9 mouse cellular contexts compared by ENCODE assay signal in the genomic region with DNA sequence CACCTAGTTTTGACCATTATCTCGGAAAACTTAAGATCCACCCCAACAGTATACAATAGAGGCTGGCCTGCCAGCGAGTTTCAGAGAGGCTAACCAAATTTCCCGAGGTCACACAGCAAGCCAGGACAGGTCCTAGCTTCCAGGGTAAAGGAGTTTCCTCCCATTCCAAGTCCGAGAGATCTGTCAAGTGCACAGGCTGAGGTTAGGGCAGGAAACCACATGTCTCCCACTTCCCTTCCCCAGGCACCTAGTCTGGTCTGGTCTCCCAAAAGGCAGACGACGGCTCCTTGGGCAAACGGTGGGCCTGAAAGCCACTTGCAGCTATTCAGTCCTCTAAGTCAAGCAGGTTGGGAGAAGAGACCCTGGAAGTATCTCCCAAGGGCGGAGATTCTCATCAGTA. TPM values are rescaled to one million over a fixed set of nuclear protein-coding genes. Genes with fewer than 3 reads are reported as not detected.
DNase-seq lines count a peak whose midpoint lies in the region; ATAC-seq and TF ChIP-seq lines count a peak whose summit lies in the region.
"Had no signal": no experiment of that assay in that cellular context is flagged by ENCODE, and none has a peak within 500 bp of the region (broad histone marks: within the 10 kb centered on the region; RNA-seq: fewer than 3 reads in every experiment).

No protein-coding gene starts in this region.

- 42% methylated on average over 8 of the region's 8 CpGs for WGBS in heart, embryonic 12.5 days
- 68% methylated on average over 8 of the region's 8 CpGs for WGBS in midbrain, postnatal 0 days

- peak overlapping the region; percentile 90 for H3K9ac ChIP-seq in heart, embryonic 12.5 days
- H3K9ac ChIP-seq in midbrain, postnatal 0 days (replicated peaks; ENCODE audit: low read length, poor library complexity, severe bottlenecking), result 0 out of 2 replicates have a peak overlapping the region, but pooled peaks have one; percentile 13

- H3K27ac ChIP-seq in heart, embryonic 12.5 days (ENCODE audit: poor library complexity, severe bottlenecking), result peak overlapping the region; percentile 89
- H3K27ac ChIP-seq in midbrain, postnatal 0 days (ENCODE audit: low read depth, low read length), result no peak overlapping the region
- H3K27ac ChIP-seq: macrophage had no signal

- H3K9me3 ChIP-seq in heart, embryonic 12.5 days (replicated peaks), result no peaks in the 10 kb centered on the region
- no peaks in the 10 kb centered on the region for H3K9me3 ChIP-seq in midbrain, postnatal 0 days (ENCODE audit: low read length)

- peaks cover 36% of the 10 kb centered on the region for H3K4me1 ChIP-seq in heart, embryonic 12.5 days (replicated peaks)
- peaks cover 9% of the 10 kb centered on the region for H3K4me1 ChIP-seq in midbrain, postnatal 0 days (ENCODE audit: insufficient read depth, low read length)

- TF ChIP-seq CTCF in midbrain, postnatal 0 days (IDR thresholded peaks at IDR 0.05), result no peak

- peaks cover 18% of the 10 kb centered on the region for H3K36me3 ChIP-seq in heart, embryonic 12.5 days
- H3K36me3 ChIP-seq in midbrain, postnatal 0 days (ENCODE audit: insufficient read depth, low read length), result no peaks in the 10 kb centered on the region

- H3K4me3 ChIP-seq in heart, embryonic 12.5 days, result peak overlapping the region; percentile 88
- peak overlapping the region; percentile 81 for H3K4me3 ChIP-seq in midbrain, postnatal 0 days (ENCODE audit: low read depth, low read length)

- H3K27me3 ChIP-seq in heart, embryonic 12.5 days (replicated peaks), result no peaks in the 10 kb centered on the region
- H3K27me3 ChIP-seq in midbrain, postnatal 0 days (ENCODE audit: insufficient read depth, low read length), result no peaks in the 10 kb centered on the region

- H3K4me2 ChIP-seq in heart, embryonic 12.5 days, result peak overlapping the region; percentile 94
- peak overlapping the region; percentile 86 for H3K4me2 ChIP-seq in midbrain, postnatal 0 days (ENCODE audit: low read depth, low read length, poor library complexity, severe bottlenecking)

- no peak for ATAC-seq in heart, embryonic 12.5 days (ENCODE audit: insufficient number of reproducible peaks, low FRiP score)
- no peak for ATAC-seq in midbrain, postnatal 0 days (ENCODE audit: low FRiP score)

- peak; percentile 32 for DNase-seq in gastrocnemius, adult 18-20 months (ENCODE audit: low spot score)
- DNase-seq in gastrocnemius, adult 8-10 months (ENCODE audit: low spot score in 2 of 2), result no peak
- DNase-seq in kidney, postnatal 14 days, result peak; percentile 41
- no peak for DNase-seq in midbrain, postnatal 0 days (ENCODE audit: low spot score)
- DNase-seq in adrenal gland, postnatal 4 days (ENCODE audit: low spot score in 2 of 2), result no peak
- DNase-seq in adrenal gland, postnatal 36 days, result no peak
- DNase-seq in spleen, adult 12 weeks (ENCODE audit: low spot score), result no peak

RNA-seq across cellular contexts. Expression of a gene that starts 1.5 kb away (rescaled TPM):
- total RNA-seq in gastrocnemius, adult 18-20 months (2021), result 100 to 1,000 TPM; 261 to 262 TPM
- total RNA-seq in gastrocnemius, adult 8-10 months (2022), result 100 to 1,000 TPM; 208 to 326 (median 241) TPM
- 27.6 and 29.8 TPM in 2 replicates for polyA plus RNA-seq in heart, embryonic 12.5 days (2016; fragmentation: Nextera tagmentation; extraction: Ambion mirVana)
- 14.8 and 14.9 TPM in 2 replicates for total RNA-seq in midbrain, postnatal 0 days (2014; rRNA removed)
- polyA plus RNA-seq in midbrain, postnatal 0 days (2015; fragmentation: Nextera tagmentation; extraction: Ambion mirVana), result 11.2 and 11.9 TPM in 2 replicates
- total RNA-seq in adrenal gland, postnatal 4 days (2021), result 10 to 100 TPM; 23.0 TPM
- total RNA-seq in adrenal gland, postnatal 36 days (2021), result 10 to 100 TPM; 16.2 to 17.4 TPM

RNA-seq across cellular contexts. Expression of a gene that starts 10.8 kb away (rescaled TPM):
- total RNA-seq in gastrocnemius, adult 18-20 months (2021), result 100 to 1,000 TPM; 145 to 151 TPM
- total RNA-seq in gastrocnemius, adult 8-10 months (2022), result 100 to 1,000 TPM; 149 to 173 (median 155) TPM
- 490 and 502 TPM in 2 replicates for polyA plus RNA-seq in heart, embryonic 12.5 days (2016; fragmentation: Nextera tagmentation; extraction: Ambion mirVana)
- total RNA-seq in midbrain, postnatal 0 days (2014; rRNA removed), result 228 and 273 TPM in 2 replicates
- 313 and 326 TPM in 2 replicates for polyA plus RNA-seq in midbrain, postnatal 0 days (2015; fragmentation: Nextera tagmentation; extraction: Ambion mirVana)
- 100 to 1,000 TPM; 199 to 213 TPM for total RNA-seq in adrenal gland, postnatal 4 days (2021)
- 100 to 1,000 TPM; 226 to 241 TPM for total RNA-seq in adrenal gland, postnatal 36 days (2021)

RNA-seq across cellular contexts. Expression of a gene that starts 23.0 kb away (rescaled TPM):
- total RNA-seq in gastrocnemius, adult 18-20 months (2021), result 1 to 10 TPM; 4.1 to 4.2 TPM
- 1 to 10 TPM; 3.8 to 8.0 (median 4.9) TPM for total RNA-seq in gastrocnemius, adult 8-10 months (2022)
- 8.5 and 8.6 TPM in 2 replicates for polyA plus RNA-seq in heart, embryonic 12.5 days (2016; fragmentation: Nextera tagmentation; extraction: Ambion mirVana)
- 14.9 and 20.5 TPM in 2 replicates for total RNA-seq in midbrain, postnatal 0 days (2014; rRNA removed)
- polyA plus RNA-seq in midbrain, postnatal 0 days (2015; fragmentation: Nextera tagmentation; extraction: Ambion mirVana), result 21.9 and 26.9 TPM in 2 replicates
- total RNA-seq in adrenal gland, postnatal 4 days (2021), result 10 to 100 TPM; 16.1 to 16.8 TPM
- 10 to 100 TPM; 11.8 to 13.2 TPM for total RNA-seq in adrenal gland, postnatal 36 days (2021)

RNA-seq across cellular contexts. Expression of a gene that starts 46.8 kb away (rescaled TPM):
- total RNA-seq in gastrocnemius, adult 18-20 months (2021), result 10 to 100 TPM; 21.0 to 28.1 TPM
- 10 to 100 TPM; 19.8 to 27.9 (median 25.2) TPM for total RNA-seq in gastrocnemius, adult 8-10 months (2022)
- polyA plus RNA-seq in heart, embryonic 12.5 days (2016; fragmentation: Nextera tagmentation; extraction: Ambion mirVana), result 23.9 and 24.0 TPM in 2 replicates
- 5.2 and 10.7 TPM in 2 replicates for total RNA-seq in midbrain, postnatal 0 days (2014; rRNA removed)
- polyA plus RNA-seq in midbrain, postnatal 0 days (2015; fragmentation: Nextera tagmentation; extraction: Ambion mirVana), result 10.1 and 13.0 TPM in 2 replicates
- total RNA-seq in adrenal gland, postnatal 4 days (2021), result 10 to 100 TPM; 17.6 to 22.7 TPM
- 10 to 100 TPM; 19.4 to 20.5 TPM for total RNA-seq in adrenal gland, postnatal 36 days (2021)

RNA-seq across cellular contexts. Expression of a gene that starts 49.2 kb away (rescaled TPM):
- 10 to 100 TPM; 36.0 to 36.2 TPM for total RNA-seq in gastrocnemius, adult 18-20 months (2021)
- total RNA-seq in gastrocnemius, adult 8-10 months (2022), result 10 to 100 TPM; 33.3 to 42.9 (median 38.7) TPM
- 61.7 and 61.8 TPM in 2 replicates for polyA plus RNA-seq in heart, embryonic 12.5 days (2016; fragmentation: Nextera tagmentation; extraction: Ambion mirVana)
- total RNA-seq in midbrain, postnatal 0 days (2014; rRNA removed), result 38.4 and 40.2 TPM in 2 replicates
- 55.2 and 61.9 TPM in 2 replicates for polyA plus RNA-seq in midbrain, postnatal 0 days (2015; fragmentation: Nextera tagmentation; extraction: Ambion mirVana)
- total RNA-seq in adrenal gland, postnatal 4 days (2021), result 10 to 100 TPM; 54.2 to 58.5 TPM
- total RNA-seq in adrenal gland, postnatal 36 days (2021), result 10 to 100 TPM; 43.6 to 55.3 TPM

Comparison
In these comparisons a context has a peak if more than half of its experiments do, and no peak if none do; other contexts are left out.
1. DNase-seq: peak in gastrocnemius, adult 18-20 months (single experiment) and kidney, postnatal 14 days (single experiment); none in gastrocnemius, adult 8-10 months (0 of 2), midbrain, postnatal 0 days (single experiment), adrenal gland, postnatal 4 days (0 of 2), adrenal gland, postnatal 36 days (0 of 2) and spleen, adult 12 weeks (single experiment).
2. RNA of a gene that starts 1.5 kb away (total RNA-seq): 261 to 262 TPM in gastrocnemius, adult 18-20 months and 208 to 326 TPM in gastrocnemius, adult 8-10 months; 23.0 TPM in adrenal gland, postnatal 4 days, 16.2 to 17.4 TPM in adrenal gland, postnatal 36 days and 14.8 to 14.9 TPM in midbrain, postnatal 0 days; every median in the first group is over 4 times any median in the second.